Comparison of ENCODE assay signal across 17 mouse cellular contexts in the genomic region with DNA sequence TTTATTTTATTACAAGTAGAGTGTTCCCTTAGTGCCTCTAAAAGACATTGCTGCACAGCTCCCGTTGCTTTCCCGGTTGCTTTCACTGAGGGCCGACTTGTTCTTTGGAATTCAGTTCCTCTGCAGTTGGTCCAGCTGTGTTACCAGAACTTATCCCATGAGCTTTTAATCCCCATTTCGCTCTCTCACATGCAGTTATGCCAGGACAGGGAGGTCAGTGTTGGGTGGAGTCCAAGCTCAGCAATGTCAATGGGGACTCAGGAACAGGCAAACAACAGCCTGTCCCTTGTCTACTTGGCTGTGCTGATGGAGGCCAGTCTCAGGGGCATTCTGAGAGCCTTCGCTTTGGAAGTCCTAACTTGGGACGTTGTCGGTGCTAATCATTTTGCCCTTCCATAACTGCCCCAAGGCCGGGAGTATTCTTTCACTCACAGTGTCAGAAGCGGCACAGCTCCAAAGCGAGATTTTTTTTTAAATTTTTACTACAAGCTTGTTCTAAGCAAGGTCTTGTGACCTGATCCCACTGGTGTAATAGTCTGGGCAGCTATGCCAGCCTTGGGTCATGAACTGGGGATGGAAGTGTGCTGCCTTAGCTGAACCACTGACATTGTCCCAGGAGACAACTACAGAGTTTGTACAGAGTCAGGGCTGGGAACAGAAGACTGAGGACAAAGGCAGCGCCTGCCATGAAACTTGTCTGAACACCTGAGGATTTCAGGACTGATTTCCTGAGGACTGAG. TPM values are rescaled to one million over a fixed set of nuclear protein-coding genes. Genes with fewer than 3 reads are reported as not detected.
DNase-seq lines count a peak whose midpoint lies in the region; ATAC-seq and TF ChIP-seq lines count a peak whose summit lies in the region.
"Had no signal": no experiment of that assay in that cellular context is flagged by ENCODE, and none has a peak within 500 bp of the region (broad histone marks: within the 10 kb centered on the region; RNA-seq: fewer than 3 reads in every experiment).

No protein-coding gene starts in this region.

- no peak overlapping the region for H3K4me2 ChIP-seq in hindbrain, postnatal 0 days (ENCODE audit: low read depth, low read length)
- H3K4me2 ChIP-seq in heart, embryonic 15.5 days, result no peak overlapping the region
- H3K4me2 ChIP-seq: embryonic facial prominence, embryonic 15.5 days; liver, embryonic 13.5 days; neural tube, embryonic 15.5 days had no signal

- TF ChIP-seq CTCF in hindbrain, postnatal 0 days (IDR thresholded peaks at IDR 0.05; ENCODE audit: low read depth), result no peak

- DNase-seq in hindbrain, postnatal 0 days (ENCODE audit: low spot score), result peak; percentile 20
- no peak for DNase-seq in hindbrain, embryonic 10.5 days (ENCODE audit: low spot score)
- peak; percentile 6 for DNase-seq in Muller cell, postnatal 12 days (ENCODE audit: inconsistent ontology term)
- peak; percentile 15 to 30 for DNase-seq in adrenal gland, postnatal 36 days
- DNase-seq in B cell, adult 2 months, result no peak
- no peak for DNase-seq in right cerebral cortex, postnatal 14 days
- DNase-seq in testis, postnatal 14 days (ENCODE audit: low spot score), result no peak
- DNase-seq: cerebellum, adult 9-11 months; liver, embryonic 13.5 days; lung, postnatal 36 days had no signal

- no peaks in the 10 kb centered on the region for H3K36me3 ChIP-seq in hindbrain, postnatal 0 days (ENCODE audit: insufficient read depth, low read length)
- no peaks in the 10 kb centered on the region for H3K36me3 ChIP-seq in hindbrain, embryonic 10.5 days
- no peaks in the 10 kb centered on the region for H3K36me3 ChIP-seq in heart, embryonic 15.5 days
- H3K36me3 ChIP-seq: embryonic facial prominence, embryonic 15.5 days; liver, embryonic 13.5 days; neural tube, embryonic 15.5 days had no signal

- H3K4me1 ChIP-seq in hindbrain, postnatal 0 days (ENCODE audit: insufficient read depth, low read length), result no peaks in the 10 kb centered on the region
- no peaks in the 10 kb centered on the region for H3K4me1 ChIP-seq in hindbrain, embryonic 10.5 days (replicated peaks)
- peaks cover 15% of the 10 kb centered on the region for H3K4me1 ChIP-seq in heart, embryonic 15.5 days (replicated peaks)
- H3K4me1 ChIP-seq: liver, embryonic 13.5 days had no signal

- no peak overlapping the region for H3K9ac ChIP-seq in hindbrain, postnatal 0 days (replicated peaks; ENCODE audit: low read length)
- no peak overlapping the region for H3K9ac ChIP-seq in heart, embryonic 15.5 days
- H3K9ac ChIP-seq: embryonic facial prominence, embryonic 15.5 days; liver, embryonic 13.5 days; neural tube, embryonic 15.5 days had no signal

- WGBS in hindbrain, postnatal 0 days, result 51% methylated on average over 11 of the region's 11 CpGs
- WGBS in hindbrain, embryonic 10.5 days, result 82% methylated on average over 11 of the region's 11 CpGs
- 58% methylated on average over 11 of the region's 11 CpGs for WGBS in heart, embryonic 15.5 days

- no peaks in the 10 kb centered on the region for H3K9me3 ChIP-seq in hindbrain, postnatal 0 days (ENCODE audit: low read length)
- no peaks in the 10 kb centered on the region for H3K9me3 ChIP-seq in hindbrain, embryonic 10.5 days
- no peaks in the 10 kb centered on the region for H3K9me3 ChIP-seq in heart, embryonic 15.5 days (replicated peaks)
- H3K9me3 ChIP-seq: embryonic facial prominence, embryonic 15.5 days; liver, embryonic 13.5 days; neural tube, embryonic 15.5 days had no signal

- H3K27ac ChIP-seq in hindbrain, postnatal 0 days, result no peak overlapping the region
- no peak overlapping the region for H3K27ac ChIP-seq in hindbrain, embryonic 10.5 days
- H3K27ac ChIP-seq in heart, embryonic 15.5 days, result no peak overlapping the region
- H3K27ac ChIP-seq: embryonic facial prominence, embryonic 15.5 days; kidney, postnatal 0 days; liver, embryonic 13.5 days; neural tube, embryonic 15.5 days had no signal

- H3K27me3 ChIP-seq in hindbrain, postnatal 0 days (ENCODE audit: insufficient read depth, low read length), result no peaks in the 10 kb centered on the region
- H3K27me3 ChIP-seq in hindbrain, embryonic 10.5 days (ENCODE audit: insufficient read depth, poor library complexity, severe bottlenecking), result no peaks in the 10 kb centered on the region
- H3K27me3 ChIP-seq in heart, embryonic 15.5 days, result no peaks in the 10 kb centered on the region
- H3K27me3 ChIP-seq: embryonic facial prominence, embryonic 15.5 days; liver, embryonic 13.5 days; neural tube, embryonic 15.5 days had no signal

- ATAC-seq in hindbrain, postnatal 0 days, result 0 out of 2 replicates have a peak, but pooled peaks have one; percentile 18
- 0 out of 2 replicates have a peak, but pooled peaks have one; percentile 70 for ATAC-seq in heart, embryonic 15.5 days (replicated peaks; ENCODE audit: insufficient number of reproducible peaks, insufficient read depth, low FRiP score, low read depth)
- ATAC-seq: forebrain, embryonic 16.5 days had no signal

- no peak overlapping the region for H3K4me3 ChIP-seq in hindbrain, postnatal 0 days (ENCODE audit: low read length)
- H3K4me3 ChIP-seq in hindbrain, embryonic 10.5 days, result no peak overlapping the region
- H3K4me3 ChIP-seq in heart, embryonic 15.5 days, result no peak overlapping the region
- H3K4me3 ChIP-seq: embryonic facial prominence, embryonic 15.5 days; liver, embryonic 13.5 days; neural tube, embryonic 15.5 days had no signal

RNA-seq across cellular contexts. Expression of a gene that starts 29.0 kb away (rescaled TPM):
- total RNA-seq in hindbrain, postnatal 0 days (2014; rRNA removed), result 364 and 397 TPM in 2 replicates
- polyA plus RNA-seq in hindbrain, postnatal 0 days (2015; fragmentation: Nextera tagmentation; extraction: Ambion mirVana), result 291 and 316 TPM in 2 replicates
- 74.5 and 83.9 TPM in 2 replicates for polyA plus RNA-seq in hindbrain, embryonic 10.5 days (2016; fragmentation: Nextera tagmentation; extraction: Ambion mirVana)
- 100 to 1,000 TPM in 1 of 2 experiments, 10 to 100 TPM in 1; 68.8 to 100 TPM for total RNA-seq in adrenal gland, postnatal 36 days (2021)
- 145 and 154 TPM in 2 replicates for polyA plus RNA-seq in heart, embryonic 15.5 days (2015; fragmentation: Nextera tagmentation; extraction: Ambion mirVana)

RNA-seq across cellular contexts. Expression of a gene that starts 43.9 kb away (rescaled TPM):
- total RNA-seq in hindbrain, postnatal 0 days (2014; rRNA removed), result 0.37 TPM in 1 of 2 replicates, not detected in the other
- not detected in 2 replicates for polyA plus RNA-seq in hindbrain, postnatal 0 days (2015; fragmentation: Nextera tagmentation; extraction: Ambion mirVana)
- polyA plus RNA-seq in hindbrain, embryonic 10.5 days (2016; fragmentation: Nextera tagmentation; extraction: Ambion mirVana), result not detected in 2 replicates
- under 1 TPM in 1 of 2 experiments, not detected in 1; 0.23 TPM for total RNA-seq in adrenal gland, postnatal 36 days (2021)
- 0.31 and 0.32 TPM in 2 replicates for polyA plus RNA-seq in heart, embryonic 15.5 days (2015; fragmentation: Nextera tagmentation; extraction: Ambion mirVana)
- total RNA-seq: left cerebral cortex, adult 8-10 months had no signal
- polyA plus RNA-seq: embryonic facial prominence, embryonic 15.5 days; forebrain, embryonic 16.5 days; kidney, postnatal 0 days; liver, embryonic 13.5 days; stomach, embryonic 16.5 days had no signal

Comparison
In these comparisons a context has a peak if more than half of its experiments do, and no peak if none do; other contexts are left out.
1. DNase-seq: peak in hindbrain, postnatal 0 days (single experiment), Muller cell, postnatal 12 days (single experiment) and adrenal gland, postnatal 36 days (2 of 2); none in hindbrain, embryonic 10.5 days (single experiment), B cell, adult 2 months (0 of 2), right cerebral cortex, postnatal 14 days (single experiment) and testis, postnatal 14 days (single experiment).